Mouse (Mus musculus) heart, adult 18-20 months (tissue): ENCODE results near the gene Lpp. TPM values are rescaled to one million over a fixed set of nuclear protein-coding genes. Genes with fewer than 3 reads are reported as not detected.

Experiments used
- DNase-seq, 2 experiments: peaks; one replicate each; pipeline ENCODE4 v3.0.0; 2021 to 2022; ENCODE audit warnings: mixed read lengths in 1 of 2
- total RNA-seq, 2 experiments: library from RNA; stranded (reverse); gene quantifications; 2 replicates each; pipeline ENCODE4 v1.2.3; 2021

The Lpp gene
- total RNA-seq, 2 experiments from 2014 or later = 20.7 to 25.2 TPM

DNA sequence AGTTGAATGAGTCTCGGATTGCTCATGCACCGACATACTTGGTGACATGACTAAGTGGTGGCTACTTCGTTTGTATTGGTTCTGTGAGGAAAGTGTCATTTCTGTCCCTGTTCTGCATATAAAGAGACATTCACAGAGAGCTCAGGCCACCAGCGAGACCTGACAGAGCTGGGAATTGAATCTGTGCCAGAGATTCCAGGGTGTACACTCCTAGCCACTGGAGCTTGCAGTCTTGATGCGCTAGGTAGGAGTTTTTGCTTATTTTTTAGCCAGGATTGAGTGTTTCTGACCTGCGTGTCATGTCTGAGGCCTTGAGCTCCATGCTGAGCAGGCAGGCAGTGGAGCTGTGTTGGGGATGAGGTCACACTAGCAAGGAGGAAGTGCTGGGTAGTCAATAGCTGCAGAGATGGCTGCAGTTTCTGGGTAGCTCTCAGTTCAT lies 41.8 kb downstream of the Lpp start:
- peak; percentile 47 to 62 for DNase-seq

DNA sequence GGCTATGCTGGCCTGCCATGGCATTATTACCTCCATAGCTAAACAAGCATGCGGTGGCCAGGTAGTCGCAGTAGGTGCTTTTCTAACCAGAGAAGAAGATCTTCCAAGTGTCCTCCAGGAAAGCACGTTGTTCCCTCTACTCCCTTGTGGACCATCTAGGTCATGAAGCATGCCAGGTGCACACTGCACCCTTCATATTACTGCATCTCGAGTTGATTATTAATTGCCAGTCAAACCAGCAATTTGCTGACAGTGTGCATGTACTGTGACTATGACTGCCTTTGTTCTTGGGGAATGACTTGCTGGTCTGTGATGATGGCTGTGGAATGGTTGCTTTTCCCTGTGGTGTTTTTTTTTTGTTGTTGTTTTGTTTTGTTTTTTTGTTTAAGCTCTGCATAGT lies 45.1 kb downstream of the Lpp start:
- DNase-seq = no peak

DNA sequence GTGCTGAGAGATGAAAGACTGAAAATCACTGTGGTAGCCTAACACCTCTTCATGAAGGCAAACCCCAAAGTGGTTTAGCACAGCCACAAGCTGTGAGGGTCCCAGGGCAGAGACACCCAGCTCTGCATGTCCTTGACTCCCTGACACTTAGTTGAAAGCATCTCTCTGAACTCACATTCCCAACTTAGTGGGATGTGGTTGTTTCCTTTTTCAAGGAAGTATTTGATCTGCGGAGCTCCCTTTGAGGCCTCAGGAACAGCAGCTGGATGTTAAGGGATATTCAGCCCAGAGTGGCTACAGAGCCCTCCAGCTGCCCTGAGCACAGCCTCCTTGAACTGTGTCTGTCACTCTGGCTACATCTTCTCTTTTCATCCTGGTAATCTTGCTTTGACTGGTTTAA lies 48.0 kb downstream of the Lpp start:
- no peak for DNase-seq

DNA sequence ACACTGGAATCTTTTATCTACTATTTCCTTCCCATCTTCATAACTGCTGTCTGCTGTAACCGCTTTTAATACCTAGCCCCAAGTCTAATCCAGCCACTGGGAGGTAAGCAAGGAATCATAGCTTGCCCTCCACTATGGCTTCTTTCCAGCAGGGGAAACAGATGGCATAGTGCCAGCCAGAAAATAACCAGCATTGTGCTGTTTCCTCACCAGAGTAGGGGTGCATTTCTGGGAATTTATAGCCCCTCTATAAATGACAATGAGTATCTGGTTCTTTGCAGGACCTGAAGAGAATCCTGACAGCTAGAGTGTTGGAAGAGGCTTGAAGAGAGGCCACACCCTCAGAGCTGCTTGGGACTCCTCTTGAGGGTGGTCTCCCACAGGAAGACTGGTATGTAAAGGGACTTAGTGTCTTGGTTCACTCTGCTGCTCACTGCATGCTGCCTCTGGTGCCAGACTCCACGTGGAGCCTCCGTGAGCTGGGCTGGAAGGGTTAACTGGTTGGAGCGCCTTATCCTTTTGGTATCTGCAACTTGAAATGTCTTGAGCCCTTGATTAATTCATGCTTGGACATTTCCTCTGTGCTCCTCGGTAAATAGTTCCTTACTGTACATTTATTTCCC lies 49.3 kb downstream of the Lpp start:
- DNase-seq = no peak

DNA sequence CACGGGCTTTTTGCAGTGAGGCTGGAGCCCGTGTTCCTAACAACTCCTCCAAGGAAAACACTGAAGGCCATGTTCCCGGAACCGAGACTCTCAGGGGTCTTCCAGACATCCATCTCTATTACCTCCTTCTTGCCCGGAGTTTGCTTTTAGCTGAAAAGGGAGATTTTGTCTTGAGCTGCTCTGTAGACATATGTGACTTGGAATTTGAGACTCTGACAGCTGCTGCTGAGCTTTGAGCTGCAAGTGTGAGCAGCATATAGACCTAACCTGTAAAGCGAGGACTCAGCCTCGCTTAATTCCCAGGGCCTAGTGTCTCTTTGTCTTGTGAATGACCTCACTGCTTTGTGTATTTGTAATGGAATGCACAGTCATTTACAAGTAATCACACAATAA lies 49.8 kb downstream of the Lpp start:
- DNase-seq = peak in 1 of 2 experiments; percentile 25

DNA sequence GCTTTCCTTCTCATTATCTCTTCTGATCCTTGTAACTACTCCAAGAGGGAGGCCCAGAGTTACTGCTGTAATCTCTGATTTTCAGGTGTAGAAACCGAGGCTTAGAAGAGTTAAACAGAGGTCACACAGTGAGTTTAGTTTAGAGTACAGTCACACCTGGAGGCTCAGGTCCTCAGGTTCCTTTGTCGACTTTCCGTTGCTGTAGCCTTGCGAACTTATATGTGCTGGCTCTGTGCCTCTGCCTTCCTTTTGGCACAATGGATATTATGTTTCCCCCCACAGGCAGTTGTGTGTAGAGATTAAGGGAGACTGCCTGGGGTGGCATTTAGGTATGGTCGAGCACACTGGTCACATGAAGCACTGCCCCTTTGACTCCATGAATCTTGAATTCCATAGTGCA lies 50.2 kb downstream of the Lpp start:
- no peak for DNase-seq

DNA sequence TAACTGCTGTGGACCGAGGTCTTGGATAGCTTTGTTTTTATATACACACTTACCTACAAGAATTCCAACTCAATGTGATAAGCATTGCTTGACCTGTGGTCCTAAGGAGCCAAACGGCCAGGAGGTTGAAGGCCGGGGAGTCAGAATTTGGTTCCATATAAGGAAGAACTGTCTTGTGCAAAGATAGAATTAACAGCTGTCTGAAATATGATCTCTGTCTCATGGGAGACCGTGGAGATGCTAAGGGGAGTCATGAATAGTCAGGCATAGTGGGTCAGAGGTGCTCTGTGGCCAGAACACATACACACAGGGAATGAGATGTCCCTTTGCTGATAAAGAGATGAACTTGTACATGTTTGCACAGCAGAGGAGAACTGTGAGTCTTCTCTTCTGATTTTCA lies 51.5 kb downstream of the Lpp start:
- peak in 1 of 2 experiments; percentile 38 for DNase-seq

DNA sequence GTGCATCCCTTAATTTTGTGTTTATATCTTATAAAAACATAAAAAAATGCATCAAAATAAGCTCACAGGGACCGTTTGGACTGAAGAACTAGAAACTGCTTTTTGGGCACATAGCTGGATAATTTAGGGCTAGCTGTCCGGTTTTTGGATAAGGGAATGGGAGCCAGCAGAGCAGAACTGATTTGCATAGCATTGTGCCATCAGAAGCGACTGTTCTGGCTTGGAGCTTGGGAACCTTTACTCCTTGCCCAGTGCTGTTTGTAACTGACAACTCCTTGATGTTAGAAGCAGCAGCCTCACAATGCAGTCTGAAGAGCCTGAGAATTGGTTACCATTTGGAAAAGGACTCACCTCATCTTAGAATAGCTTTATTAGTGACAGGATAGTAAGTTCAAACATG lies 52.2 kb downstream of the Lpp start:
- no peak for DNase-seq

DNA sequence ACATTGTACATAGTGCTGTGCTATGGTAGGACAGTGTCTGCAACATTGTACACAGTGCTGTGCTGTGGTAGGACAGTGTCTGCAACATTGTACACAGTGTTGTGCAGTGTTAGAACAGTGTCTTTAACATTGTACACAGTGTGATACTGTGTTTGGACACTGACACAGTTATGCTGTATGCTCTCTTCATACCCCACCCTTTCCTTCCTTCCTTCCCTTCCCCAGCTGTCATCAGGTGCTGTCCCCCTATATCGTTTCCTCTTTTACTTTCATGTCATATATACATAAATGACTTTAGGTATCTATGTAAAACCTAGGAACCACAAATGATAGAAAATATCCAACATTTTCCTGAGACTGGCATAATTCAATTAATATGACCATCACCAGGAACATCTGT lies 53.1 kb downstream of the Lpp start:
- no peak for DNase-seq

DNA sequence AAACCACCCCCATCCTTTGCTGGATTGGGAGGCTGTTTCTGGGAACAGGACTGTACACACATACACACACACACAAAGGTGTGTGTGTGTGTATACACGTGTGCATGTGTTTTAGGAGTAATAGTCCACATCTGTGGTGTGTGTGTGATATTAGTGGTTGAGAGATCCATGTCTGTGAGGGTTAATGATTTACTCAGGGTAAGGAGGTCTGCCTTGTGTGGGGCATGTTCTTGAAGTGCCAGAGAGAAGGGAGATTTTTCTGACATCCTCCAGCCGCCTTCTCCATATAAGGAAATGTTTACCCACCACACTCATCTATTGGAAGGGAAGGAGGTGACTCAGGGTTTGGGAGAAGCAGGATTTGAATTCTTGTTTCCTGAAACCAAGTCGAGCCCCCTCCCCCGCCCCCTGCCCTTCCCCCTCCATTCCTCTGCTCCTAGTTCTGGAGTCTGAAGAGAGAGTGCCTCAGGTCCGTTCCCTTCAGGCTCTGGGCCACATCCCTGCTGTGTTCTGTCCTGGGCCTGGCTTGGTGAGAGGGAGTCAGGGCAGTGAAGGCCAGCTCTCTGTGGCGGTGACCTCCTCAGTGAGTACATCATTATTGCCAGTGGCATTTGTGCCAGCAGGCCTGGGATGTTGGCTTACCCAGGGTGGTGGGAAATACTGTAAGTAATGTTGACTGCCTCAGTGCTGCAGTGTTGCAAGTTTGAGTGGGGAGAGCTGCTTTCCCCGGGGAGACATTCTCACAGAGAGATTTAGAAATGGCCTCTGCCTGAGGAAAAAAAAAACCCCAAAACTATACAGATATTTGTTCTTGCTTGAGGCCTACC lies 54.6 kb downstream of the Lpp start:
- DNase-seq = no peak

DNA sequence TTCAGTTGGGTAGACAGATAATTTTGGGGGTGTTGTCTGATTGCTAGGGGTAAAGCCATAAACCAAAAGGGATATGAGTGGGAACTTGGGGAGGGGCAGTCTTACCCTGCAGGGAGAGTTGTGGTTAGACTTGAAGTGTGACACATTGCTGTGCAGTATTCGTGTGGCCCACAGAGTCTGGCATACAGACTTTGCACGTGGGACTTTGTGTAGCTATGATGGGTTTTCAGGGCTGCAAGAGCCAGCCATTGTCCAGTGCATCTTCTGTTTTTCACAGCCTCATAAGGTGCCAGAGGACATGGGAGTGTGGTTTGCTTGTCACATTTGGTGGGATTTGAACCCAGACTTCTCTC lies 55.2 kb downstream of the Lpp start:
- no peak for DNase-seq

DNA sequence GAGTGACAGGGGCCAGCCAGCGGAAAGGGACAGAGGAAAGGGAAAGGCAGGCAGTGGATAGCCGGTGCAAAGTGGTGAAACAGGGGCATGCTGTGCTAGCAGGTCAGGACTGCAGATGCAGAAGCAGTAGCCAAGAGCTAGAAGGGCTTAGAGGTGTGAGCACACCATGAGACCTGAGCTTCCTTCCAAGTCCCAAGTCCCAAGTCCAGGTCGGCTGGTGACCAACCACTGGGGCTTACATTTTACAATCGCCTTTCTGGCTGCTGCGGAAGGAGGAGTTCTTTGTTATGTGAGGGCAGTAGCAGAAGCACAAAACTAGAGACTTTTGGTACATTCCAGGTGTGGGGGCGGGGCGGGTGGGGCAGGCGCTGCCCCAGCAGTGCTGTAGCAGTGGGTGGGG lies 56.5 kb downstream of the Lpp start:
- DNase-seq = peak; percentile 63 to 69

DNA sequence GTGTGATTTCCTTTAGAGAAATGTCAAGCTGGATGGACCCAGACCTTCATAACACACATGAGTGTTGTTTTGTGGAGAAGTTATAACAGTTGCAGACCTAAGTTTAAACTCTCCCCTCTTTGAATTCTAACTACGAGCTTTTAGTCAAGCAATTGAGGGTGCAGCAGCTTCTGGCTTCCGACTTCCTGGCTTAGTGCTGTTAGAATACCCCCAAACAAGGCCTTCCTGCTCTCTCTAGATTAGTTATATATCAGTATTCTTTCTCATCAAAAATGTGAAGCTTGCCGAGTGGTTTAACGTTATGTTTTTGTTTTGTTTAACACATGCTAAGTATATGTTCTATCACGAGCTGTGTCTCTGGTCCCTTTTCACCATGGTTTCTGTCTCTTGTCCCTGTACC lies 56.9 kb downstream of the Lpp start:
- no peak for DNase-seq

DNA sequence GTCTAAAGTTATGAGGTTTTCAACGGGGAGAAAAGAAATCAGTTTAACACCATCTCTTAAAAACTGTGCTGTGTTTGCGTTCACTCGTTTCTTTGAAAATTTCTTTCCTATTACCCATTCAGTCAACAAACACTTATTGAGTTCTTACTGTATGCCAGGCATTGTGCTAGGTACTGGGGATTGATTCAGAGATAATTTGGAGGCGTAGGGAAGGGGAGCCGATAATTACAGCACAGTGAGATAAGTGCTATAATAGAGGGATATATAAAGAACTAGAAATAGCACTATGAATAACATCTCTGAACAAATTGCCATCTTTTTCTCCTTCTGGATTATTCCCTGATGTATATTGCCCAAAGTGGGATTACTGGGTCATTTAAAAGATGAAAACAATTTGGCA lies 57.8 kb downstream of the Lpp start:
- DNase-seq = no peak

DNA sequence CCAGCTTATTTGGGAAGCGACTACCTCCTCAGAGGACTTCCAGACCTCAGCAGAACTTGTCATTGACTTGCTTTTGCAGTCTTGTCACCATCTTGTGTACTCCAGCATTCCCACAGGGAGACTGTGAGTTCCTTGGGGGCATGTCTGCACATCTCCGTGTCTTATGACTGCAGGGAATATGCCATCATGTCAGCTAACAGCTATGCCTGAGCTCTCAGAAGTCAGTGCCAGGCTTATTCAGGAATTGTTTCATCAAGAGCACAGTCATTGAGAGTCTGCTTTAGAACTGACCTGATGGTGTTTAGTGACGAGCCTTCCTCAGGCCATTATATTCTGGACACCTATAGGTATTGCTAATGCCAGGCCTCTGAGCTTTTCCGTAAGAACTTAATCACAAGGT lies 60.2 kb downstream of the Lpp start:
- no peak for DNase-seq

DNA sequence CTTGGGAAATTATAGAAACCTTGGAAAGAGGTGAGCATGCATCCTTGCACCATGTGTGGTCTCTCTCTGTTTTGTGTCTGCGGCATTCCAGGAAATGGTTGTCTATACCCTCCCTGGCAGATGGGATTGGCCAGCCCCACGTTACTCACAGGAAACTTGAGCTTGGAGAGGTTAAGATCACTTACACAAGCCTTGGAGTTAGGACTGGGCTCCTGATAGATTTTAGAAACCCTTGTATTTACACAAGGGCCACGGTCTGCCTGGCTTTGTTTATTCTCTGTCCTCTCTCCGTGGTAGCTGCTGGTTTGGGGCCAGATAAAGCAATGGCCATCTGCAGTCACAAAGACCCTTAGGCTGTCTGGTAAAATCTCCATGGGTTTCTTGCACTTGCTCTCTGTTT lies 61.2 kb downstream of the Lpp start:
- DNase-seq = no peak

DNA sequence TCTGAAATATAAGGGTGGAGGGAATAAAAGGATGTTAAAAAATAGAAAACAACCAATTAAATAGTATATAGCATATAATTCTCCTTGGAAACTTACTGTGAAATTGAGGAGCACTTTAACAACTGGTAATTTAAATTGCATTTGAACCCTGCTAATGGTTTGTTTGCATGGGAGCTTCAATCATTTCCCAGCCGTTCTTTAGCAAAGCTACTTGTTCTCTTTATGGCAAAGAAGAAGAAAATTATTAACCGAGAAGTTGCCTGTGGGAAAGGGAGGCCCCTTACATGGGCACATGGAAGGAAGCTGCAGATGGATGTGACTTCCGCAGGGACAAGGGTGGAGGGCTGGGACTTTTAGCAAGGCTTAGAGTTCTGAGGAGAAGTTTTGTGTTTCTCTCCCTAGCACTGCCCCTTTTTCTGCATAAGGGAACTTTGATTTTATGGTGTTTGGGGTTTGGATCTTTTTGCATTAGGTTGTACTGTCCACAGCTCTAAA lies 62.1 kb downstream of the Lpp start:
- DNase-seq = no peak

DNA sequence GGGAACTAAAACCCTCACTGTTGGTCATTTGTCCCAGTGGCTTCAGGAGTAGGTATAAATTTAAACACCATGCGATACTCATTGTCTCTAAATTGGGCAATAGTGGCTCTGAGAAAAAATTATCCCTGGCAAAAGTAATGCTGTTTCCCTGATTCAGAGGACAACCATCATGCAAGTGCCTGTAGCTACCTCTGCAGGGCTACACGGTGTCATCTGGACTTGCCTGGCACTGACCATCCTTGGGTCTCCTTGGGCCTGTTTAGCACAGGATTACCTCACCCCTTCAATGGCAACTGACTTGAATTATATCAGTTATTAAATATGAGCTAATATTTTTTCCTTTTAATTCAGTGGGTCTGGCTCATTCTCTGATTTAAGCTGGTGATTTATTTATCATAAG lies 70.5 kb downstream of the Lpp start:
- DNase-seq = no peak

DNA sequence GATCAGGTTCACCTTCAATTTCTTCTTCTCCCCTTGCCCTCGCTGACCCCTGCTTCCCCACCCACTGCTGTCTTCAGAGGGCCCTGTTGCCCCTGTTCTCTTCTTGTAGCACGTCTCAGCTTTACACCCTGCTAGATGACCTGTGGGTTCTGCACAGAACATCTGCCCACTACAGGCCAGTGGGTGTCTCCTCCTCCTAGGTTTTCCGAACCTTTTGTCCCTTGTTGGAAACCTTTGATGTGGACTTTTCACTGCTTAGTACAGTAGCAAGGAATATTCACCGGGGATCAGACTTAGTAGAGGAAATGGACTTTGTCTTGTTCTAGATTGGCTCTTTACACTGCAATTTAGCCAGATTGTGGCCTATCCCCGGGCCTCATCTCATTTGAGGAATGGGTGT lies 71.1 kb downstream of the Lpp start:
- no peak for DNase-seq

DNA sequence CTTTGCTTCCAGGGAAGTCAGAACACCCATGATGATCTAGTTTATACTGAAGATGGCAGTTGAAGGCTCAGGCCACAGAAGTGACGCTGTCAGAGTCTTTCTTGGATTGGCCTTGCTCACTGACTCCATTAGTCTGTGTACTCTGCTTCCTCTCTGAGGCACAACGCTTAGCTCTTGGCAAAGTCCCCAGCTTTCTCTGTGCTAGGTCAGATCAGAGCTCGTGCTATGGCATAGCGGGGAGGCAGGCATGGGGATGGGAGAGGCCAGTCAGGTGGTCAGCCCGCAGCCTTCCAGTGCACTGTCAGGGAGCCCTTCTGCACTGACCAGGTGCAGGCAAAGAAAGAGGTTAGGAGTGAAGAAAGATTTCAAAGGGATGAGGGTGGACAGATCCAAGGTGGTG lies 72.3 kb downstream of the Lpp start:
- DNase-seq = peak; percentile 59 to 63

DNA sequence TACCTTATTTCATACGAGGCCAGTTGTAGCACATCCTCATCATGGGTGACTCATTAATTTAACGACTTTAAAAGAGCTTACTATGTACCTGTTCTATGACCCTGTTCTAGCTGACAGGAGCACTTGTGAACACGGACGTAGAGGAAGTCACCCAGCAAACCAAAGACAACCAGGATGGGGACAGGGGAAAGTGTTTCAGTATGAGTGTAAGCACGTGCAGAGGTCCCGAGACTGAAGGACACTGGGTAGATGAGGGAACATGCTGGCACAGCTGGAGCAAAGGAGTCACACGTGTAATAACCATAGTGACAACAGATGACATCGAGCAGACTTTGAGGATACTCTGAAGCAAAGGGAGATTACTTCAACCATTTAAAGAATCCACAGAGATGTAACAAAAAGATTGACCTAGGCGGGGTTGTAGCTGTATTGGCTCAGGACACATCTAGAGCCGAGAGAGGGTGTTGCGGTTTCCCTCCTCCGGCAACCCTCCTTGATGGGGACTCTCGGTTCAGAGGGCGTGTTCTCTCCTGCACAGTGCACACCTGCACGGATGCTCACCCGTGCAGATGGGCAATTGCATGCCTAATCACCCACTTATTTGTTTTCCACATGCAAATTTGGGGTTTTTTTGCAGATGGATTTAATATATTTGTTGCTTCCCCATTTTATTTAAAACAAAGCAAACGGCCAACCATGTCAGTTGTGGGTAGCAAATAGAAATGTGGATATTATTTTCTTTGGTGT lies 74.4 kb downstream of the Lpp start:
- DNase-seq = no peak

DNA sequence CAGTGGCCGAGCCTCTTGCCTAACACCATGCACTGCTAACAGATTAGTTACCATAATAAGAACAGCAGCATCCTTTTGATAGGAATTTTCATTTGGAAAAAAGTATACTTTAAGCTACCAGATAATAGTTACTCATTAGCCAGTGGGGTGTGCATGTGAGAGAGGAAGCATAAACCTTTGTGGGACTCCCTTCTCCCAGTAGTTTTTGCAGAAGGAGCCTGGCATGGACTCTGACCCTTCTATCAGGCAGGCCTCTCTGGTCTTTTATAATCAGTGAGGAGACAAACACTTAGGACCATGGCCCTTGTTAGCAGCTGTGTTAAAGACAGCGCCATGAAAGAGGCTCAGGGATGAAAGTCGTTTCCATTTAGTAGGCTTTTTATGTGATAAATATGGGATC lies 76.0 kb downstream of the Lpp start:
- no peak for DNase-seq

DNA sequence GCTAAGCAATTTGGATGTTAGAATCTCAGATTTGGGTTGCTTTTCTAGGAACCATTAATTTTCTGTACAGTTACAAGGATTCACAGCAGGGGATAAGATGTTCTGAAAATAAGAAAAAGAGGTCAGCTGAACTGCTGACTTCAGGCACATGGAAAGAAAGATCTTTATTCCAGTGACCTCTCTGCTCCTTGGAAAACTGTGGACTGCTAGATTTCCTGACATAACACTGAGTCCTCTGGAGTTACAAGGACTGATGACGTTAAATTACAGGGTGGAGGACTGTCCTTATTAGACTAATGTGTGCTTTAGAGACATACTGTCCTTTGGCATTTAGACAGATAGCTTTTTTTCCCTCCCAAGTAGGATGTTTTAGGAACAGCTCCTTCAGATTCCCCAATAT lies 77.3 kb downstream of the Lpp start:
- no peak for DNase-seq
